Mouse (Mus musculus) bone marrow macrophage, adult 2 months (primary cell): ENCODE measurements around the gene H2afx.

Experiments
- CTCF ChIP-seq: IDR thresholded peaks from 2 replicates; pipeline ENCODE4 v1.5.1; 2012; ENCODE audit warnings: low read depth, mild to moderate bottlenecking, low read length, moderate library complexity
- POLR2A ChIP-seq: IDR thresholded peaks from 2 replicates; pipeline ENCODE4 v1.6.1; 2012; ENCODE audit warnings: mild to moderate bottlenecking, low read depth, low read length, borderline replicate concordance

- TF ChIP-seq POLR2A (no peak), CTCF (no peak)
Observed at GRCm38 (mm10) chr9:44320799-44321133, 13.7 kb upstream of the H2afx start.
